Mouse (Mus musculus) heart, adult 2 months (tissue): Measurements from ENCODE around the gene Bcar3.

Source experiments
- CTCF ChIP-seq: fragments of 200-600 bp; IDR thresholded peaks from 2 replicates; pipeline ENCODE4 v1.8.1; 2022; ENCODE audit warnings: antibody characterized with exemption, mild to moderate bottlenecking, moderate library complexity
- POLR2A ChIP-seq: fragments of 200-500 bp; IDR thresholded peaks from 2 replicates; pipeline ENCODE4 v1.6.1; 2011; ENCODE audit warnings: mild to moderate bottlenecking, low read depth, low read length, control low read depth; ENCODE audit not compliant: insufficient read depth

- TF ChIP-seq POLR2A (no peak), CTCF (no peak)
Observed at GRCm38 (mm10) chr3:122334375-122334774, 40.4 kb downstream of the Bcar3 start.
